Mouse (Mus musculus) adrenal gland (tissue): ENCODE measurements around the gene Klf12.
"Not testable (repeated sequence)": the region's sequence is repeated elsewhere in the genome, so short reads cannot be mapped to it uniquely, and the experiment has no call there.

Experiments
- intact Hi-C: fragments of 180-260 bp; cut with DNase I; formaldehyde crosslinking; loops from one replicate; pipeline ENCODE4 v1.15.1; 2025

Gene Klf12

GRCm38 (mm10) chr14:99894708-99895383 lies 389.6 kb downstream of the Klf12 start:
- intact Hi-C loops, result no loop called here

- intact Hi-C loops, result no loop called here
Measured at GRCm38 (mm10) chr14:99894062-99894461, 390.4 kb downstream of the Klf12 start.

- intact Hi-C loops, result loop anchor here (5.0 kb wide), 1 partner anchor 269 kb away; no protein-coding TSS in a partner anchor
Measured at GRCm38 (mm10) chr14:99886503-99886902, 398.0 kb downstream of the Klf12 start.

GRCm38 (mm10) chr14:99885562-99885961 lies 398.9 kb downstream of the Klf12 start:
- intact Hi-C loops, result loop anchor here (5.0 kb wide), 1 partner anchor 268 kb away; no protein-coding TSS in a partner anchor

- intact Hi-C loops, result loop anchor here (5.0 kb wide), 1 partner anchor 268 kb away; no protein-coding TSS in a partner anchor
Measured at GRCm38 (mm10) chr14:99885128-99885527, 399.4 kb downstream of the Klf12 start.

- intact Hi-C loops, result no loop called here
Measured at GRCm38 (mm10) chr14:99876791-99877578, 407.5 kb downstream of the Klf12 start.

GRCm38 (mm10) chr14:99873725-99874124 lies 410.8 kb downstream of the Klf12 start:
- intact Hi-C loops, result no loop called here

GRCm38 (mm10) chr14:99856158-99857011 lies 428.1 kb downstream of the Klf12 start:
- intact Hi-C loops, result no loop called here

GRCm38 (mm10) chr14:99854467-99854807 lies 430.0 kb downstream of the Klf12 start:
- intact Hi-C loops, result not testable (repeated sequence)

GRCm38 (mm10) chr14:99853769-99854466 lies 430.6 kb downstream of the Klf12 start:
- intact Hi-C loops, result not testable (repeated sequence)

- intact Hi-C loops, result no loop called here
Measured at GRCm38 (mm10) chr14:99850350-99850749, 434.1 kb downstream of the Klf12 start.

GRCm38 (mm10) chr14:99847502-99847901 lies 437.0 kb downstream of the Klf12 start:
- intact Hi-C loops, result no loop called here

GRCm38 (mm10) chr14:99826713-99827112 lies 457.8 kb downstream of the Klf12 start:
- intact Hi-C loops, result no loop called here
